Mouse (Mus musculus): ENCODE results near the gene Ulk4.

The Ulk4 gene

DNA sequence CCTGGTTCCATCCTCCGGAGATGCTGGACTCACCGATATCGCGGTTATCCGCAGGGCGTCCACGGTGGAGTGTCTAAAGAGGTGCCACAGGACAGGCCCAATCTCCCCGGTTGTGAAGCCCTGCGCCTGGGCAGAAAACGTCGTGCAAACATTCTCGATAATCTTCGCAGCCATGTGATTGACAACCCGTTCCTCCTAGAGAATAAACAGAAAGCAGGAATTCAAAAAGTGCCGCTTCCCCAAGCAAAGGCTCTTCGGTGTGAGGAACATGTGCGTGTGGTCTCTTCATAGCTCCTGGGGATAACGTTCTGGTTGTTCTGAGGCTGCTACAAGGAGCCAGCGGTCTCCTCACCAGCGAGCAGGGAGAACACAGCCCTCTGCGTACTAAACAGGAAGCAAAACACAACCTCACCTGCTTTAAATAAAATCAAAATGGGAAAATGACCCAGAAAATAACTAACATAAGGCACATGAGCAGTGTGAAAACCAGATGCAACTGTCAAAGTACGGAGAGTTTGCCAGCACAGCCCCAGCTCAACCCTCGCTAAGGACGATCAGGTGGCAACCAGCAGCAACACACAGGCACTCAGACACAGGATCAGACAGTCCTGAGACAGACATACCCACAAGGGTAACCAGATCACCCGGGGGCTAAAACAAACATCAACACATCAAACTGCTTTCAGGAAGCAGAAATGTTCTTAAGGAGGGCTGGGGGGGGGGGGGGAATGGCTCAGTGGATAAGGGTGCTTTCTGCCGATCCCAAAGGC lies 84.2 kb downstream of the Ulk4 start:
- DNase-seq (ENCODE audit: low read depth, low spot score) = no peak

DNA sequence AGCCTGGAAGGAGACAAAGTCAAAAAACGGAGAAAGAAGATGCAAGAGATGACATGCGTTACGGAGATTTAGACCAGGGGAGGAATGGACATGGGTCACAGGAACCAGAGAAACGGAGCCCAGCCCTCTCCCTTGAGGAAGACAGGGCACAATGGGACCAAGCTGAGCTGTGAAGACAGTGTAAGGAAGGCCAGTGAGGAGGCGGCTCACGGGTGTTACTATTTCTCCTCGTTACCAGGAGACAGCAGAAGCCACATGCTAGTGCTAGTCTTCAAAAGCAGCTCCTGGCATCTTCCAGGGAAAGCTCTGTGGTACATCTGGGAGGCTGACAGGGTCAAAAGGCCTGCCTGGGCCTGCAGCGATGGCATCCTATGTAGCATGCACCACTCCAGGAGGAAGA lies 89.2 kb downstream of the Ulk4 start:
- DNase-seq (ENCODE audit: low read depth, low spot score) = no peak

DNA sequence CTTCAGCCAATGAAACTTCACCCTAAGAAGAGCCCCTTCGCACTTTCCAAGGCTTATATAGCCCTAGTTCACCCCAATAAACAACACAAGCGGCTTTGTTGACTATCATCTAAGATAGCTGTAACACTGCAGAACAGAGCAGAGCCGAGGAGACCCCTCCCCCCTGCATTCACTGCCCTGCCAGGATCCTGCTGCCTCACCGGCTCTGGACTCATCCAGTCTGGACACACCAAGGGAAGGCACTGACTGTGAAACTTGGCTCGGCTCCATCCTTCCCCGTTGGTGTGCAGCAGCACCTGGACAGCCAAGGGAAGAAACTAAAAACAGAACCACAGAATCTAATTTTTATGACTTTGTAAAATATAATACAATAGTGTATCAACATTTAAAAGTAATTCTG lies 91.2 kb downstream of the Ulk4 start:
- DNase-seq (ENCODE audit: low read depth, low spot score) = no peak

DNA sequence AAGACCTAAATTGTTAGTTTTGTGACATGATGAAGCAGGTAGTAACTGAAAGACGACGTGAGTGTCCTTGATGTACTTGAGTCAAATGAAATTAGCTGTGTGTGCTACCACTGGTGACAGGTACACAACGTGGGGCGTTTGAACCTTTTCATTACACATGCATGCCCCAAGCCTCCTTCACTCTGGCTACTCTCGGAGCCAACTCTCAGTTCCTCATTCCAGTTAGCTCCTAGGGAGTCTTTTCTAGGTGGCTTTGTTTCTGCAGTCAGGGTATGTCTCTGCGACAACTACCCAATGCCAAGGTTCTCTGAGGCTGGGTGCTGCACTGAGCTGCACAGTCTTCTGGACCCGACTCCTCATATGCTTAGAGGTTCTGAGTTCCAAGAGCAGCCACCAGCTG lies 100.6 kb downstream of the Ulk4 start:
- DNase-seq (ENCODE audit: low read depth, low spot score) = no peak

DNA sequence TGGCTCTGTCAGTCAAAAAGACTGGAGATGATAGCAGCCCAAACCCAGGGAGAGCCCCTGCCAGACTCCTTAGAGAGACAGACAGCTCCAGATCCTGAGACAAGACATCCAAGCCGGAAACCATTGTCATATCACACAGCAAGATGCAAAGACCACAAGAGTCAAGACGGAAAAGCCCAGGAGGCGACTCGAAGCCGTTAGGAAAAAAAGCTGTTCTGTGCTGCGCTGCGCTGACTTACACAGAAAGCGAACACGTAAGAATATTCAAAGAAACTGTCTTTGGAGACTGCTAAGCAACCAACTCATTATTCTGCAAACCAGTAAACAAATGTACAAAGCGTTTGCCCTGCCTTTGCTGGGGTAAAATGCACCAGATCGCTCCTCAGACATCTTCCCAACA lies 101.8 kb downstream of the Ulk4 start:
- no peak for DNase-seq (ENCODE audit: low read depth, low spot score)

DNA sequence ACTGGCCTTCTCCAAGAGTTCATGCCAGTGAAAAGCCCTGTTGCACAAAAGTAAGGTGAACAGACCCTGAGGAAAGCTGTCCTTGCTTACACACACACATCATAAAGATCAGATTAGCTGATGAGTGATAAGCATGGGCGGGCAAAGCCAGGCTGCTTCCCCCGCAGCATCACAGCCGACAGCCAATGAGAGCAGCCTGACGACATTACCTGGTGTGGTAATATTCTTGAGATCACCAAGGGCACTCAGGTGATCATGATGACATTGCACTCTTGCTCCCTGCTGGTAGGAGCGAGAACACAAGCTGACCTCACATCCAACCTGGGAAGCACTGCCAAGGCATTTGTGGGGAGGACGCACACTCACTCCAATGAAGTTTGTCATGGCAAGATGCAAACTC lies 104.9 kb downstream of the Ulk4 start:
- DNase-seq (ENCODE audit: low read depth, low spot score) = no peak

DNA sequence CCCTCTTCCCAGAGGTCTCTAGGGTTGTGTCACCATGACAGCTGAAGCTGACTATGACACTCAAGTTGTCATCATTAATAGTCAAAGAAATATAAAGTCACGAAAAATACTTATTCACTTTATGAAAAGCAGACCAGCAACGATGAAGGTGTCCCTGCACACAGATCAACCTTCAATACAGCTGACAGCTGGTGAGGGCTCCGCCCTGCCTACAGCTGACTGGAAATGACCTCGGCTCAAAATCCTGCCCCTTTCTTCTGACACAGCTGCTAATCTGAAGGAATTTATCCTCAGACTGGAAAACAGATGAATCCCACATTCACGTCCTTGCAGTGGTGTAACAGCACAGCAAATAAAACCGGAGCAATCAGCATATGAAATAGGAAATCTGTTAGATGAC lies 105.4 kb downstream of the Ulk4 start:
- no peak for DNase-seq (ENCODE audit: low read depth, low spot score)

DNA sequence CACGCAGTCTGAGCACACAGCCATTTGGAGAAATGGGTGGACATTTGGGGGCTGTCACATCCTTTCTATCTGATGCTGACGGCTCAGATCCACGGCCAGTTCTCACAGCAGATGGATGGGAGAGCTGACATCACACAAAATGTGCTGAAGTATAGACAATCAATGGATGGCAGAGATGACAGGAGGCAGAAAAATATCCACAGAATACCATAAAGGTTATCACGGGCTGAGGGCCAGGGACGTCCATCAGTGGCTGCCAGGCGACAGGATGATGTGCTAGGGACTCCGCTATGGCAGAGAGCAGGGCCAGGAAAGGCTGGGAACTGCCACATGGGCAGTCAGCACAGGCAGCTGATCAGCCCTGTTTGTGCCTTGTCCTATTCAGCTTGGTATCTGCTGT lies 112.4 kb downstream of the Ulk4 start:
- no peak for DNase-seq (ENCODE audit: low read depth, low spot score)

DNA sequence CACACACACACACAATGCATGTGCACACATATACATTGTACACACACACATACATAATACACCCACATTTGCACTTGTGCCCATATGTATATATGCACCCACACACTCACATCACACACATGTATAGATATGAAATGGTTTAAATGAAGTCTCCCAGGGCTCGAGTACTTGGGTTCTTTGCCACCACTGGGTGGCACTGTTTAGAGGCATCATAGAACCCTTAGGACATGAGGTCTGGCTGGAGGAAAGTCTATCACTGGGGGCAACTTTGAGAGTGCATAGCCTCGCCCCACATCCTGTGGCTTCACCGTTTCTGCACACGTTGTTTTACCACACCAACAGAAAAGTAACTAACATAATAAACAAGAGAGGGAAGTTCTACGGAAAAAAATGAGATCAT lies 114.2 kb downstream of the Ulk4 start:
- peak; percentile 26 for DNase-seq (ENCODE audit: low read depth, low spot score)

DNA sequence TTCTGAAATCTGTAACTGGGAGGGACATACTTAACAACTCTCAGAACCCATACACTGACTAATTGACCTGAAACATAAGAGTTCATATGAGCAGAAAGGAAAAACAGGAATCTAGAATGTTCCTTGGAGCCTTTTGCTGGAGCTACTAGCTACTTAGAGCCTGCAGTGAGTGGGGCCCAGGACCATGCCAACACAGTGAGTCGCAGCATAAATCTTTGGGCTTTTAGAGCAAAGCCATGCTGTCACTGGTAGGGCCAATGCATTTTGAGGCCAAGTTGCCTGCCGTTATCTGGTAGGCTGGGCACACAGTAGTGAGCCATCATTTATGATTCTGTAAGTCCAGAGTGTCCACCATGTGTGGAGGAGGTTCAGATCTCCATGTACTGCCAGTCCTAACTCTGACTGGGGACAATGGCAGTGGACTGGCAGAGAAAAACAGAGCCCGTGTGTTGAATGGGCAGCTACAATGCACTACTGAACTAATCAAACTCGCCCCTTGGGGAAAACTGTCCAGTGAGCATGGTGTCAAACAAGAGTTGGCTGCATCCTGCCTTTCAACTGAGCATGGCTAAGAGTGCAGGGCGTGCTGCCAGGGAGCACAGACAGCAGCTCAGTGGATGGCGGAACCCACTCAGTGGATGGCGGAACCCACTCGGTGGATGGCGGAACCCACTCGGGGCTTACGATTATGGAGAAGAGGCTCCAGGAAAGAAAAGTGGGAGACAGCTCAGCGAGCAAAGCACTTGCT lies 115.0 kb downstream of the Ulk4 start:
- DNase-seq (ENCODE audit: low read depth, low spot score) = no peak

DNA sequence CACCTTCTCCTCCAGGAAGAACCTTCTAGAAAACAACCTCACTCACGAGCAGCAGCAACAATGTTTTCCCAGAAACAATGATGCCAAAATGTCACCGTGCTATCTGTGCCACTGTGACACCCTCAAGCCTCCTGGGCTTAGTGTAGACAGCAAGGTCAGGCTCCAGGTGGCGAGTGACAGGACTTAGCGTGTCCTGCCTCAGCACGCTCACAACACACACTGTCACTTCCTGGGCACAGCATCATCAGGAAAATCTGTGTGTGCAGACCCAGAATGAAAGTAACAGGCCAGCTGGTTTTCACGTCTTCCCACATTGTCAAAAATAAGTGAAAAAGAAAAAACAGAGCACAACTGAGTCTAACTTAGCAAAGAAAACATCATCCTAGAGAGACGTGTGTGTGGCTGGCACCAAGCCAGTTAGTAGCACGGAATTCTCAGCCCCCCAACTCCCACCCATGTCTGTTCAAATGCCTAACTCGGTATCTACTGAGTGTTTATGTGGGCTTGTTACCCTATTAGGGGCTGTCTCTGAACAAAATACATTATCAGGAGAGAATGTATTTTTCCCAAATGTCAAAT lies 120.7 kb downstream of the Ulk4 start:
- DNase-seq (ENCODE audit: low read depth, low spot score) = no peak

DNA sequence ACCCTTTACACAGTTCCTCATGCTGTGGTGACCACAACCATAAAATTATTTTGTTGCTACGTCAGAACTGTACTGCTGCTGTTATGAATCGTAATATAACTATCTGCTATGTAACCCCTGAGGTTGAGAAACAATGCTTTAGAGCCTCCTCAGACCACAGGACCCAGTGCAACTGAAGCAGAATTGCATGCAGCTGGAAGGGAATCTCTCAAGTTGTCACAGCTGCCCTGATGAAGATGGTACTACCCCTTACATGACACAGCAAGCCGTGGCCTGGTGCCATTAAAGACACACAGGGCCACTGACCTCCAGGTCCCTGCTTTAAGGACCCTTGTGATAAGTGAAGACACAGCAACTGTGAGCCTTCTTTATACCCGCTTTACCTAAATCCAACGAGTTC lies 123.7 kb downstream of the Ulk4 start:
- DNase-seq (ENCODE audit: low read depth, low spot score) = no peak

DNA sequence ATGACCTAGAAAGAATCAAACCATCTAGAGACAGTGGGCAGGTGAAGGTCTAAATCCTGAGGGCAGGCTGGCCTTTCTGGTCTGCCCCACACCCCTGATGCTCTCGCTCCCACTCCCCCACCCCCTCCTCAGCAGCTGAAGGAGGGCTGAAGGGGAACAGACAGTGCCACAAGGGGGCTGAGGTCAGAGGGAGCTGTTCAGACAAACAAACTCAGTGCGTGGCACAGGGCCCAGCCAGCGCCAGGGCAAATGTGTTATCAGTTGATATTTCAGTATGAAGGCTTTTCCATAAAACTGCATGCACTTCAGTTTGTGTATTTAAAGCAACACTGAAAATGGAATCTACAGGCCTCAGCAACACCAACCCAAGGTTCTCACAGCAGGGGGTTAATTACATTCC lies 128.4 kb downstream of the Ulk4 start:
- DNase-seq (ENCODE audit: low read depth, low spot score) = peak; percentile 21

DNA sequence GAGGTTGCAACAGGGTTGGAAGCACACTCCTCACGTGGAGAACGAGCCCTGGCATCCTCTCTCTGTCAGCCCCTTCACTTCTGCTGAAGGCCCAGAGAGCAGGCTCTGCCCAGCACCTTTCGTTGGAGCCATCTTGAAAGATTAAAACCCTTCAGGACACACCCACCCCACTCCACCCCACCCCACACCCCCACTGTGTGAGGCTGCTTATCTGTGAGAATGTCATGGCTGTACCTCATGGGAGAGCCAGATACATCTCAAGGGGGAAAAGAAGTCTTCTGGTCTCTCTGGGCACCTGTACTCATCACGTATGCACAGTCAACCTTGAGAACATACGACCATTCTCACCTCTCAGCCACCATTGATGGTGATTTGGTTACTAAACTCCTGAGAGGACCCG lies 133.8 kb downstream of the Ulk4 start:
- DNase-seq (ENCODE audit: low read depth, low spot score) = no peak

DNA sequence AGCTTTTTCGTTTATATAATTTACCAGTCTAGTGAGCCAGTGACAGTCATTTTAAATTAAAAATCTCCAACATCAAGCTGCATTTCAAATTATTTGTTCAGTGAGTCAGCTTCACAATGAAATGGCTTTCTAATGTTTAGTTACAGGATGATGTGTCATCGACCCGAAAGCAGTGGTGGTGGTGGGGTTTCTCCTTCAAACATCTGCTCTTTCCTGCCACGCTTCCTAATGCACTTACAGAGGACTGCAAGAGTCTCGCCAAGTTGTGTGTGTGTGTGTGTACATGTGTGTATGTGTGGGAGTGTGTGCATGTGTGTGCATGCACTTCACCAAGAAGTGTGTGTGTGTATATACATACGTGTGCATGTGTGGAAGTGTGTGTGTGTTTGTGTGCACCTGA lies 144.4 kb downstream of the Ulk4 start:
- no peak for DNase-seq (ENCODE audit: low read depth, low spot score)

DNA sequence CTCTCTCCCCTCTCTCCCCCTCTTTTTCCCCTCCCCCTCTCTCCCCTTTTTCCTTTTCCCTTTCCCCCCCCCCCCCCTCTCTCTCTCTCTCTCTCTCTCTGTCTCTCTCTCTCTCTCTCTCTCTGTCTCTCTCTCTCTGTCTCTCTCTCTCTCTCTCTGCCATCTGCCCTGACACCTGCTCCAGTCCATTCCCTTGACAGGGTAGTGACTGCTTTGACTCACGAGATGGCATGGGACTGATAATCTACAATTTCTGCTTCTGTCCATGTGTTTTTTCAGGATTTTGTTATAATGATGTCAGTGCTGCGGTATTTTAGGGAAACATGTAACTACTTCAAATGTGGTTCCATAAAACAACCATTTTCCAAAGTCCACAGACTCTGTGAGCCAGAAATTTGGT lies 147.5 kb downstream of the Ulk4 start:
- no peak for DNase-seq (ENCODE audit: low read depth, low spot score)

DNA sequence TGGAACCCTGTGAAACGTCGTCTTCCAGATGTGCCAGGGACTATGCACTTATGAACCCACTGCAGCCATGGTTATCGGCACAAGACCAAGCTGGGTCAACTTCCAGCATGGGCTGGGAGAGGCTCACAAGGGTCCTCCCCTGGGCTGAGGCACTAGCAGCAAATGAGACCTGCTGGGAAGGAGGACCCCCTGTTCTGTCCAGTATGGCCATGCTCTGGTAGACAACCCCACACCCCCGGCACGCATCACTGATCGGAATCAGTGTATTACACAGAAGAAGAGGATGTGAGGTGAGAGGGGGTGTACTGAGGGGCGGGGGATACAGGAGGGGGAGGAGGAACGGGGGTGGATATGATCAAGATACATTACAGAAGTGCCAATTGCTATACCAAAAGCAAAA lies 148.1 kb downstream of the Ulk4 start:
- DNase-seq (ENCODE audit: low read depth, low spot score) = no peak

DNA sequence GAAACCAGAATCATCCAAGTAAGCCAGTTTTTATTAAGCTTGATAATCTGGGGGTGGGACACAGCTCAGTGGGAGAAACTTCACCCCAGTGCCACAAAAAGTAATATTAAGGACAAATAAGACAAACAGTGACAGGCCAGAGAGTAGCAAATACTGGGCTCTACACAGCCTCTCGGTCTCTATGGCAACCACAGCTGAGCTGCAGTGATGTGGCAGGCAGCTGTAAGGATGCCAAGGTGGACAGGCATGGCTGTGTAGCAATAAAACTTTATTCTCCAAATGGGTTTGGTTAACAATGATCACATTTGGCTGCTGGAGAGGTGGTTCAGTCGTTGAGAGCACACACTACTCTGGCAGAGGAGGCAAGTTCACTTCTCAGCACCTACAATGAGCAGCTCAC lies 150.0 kb downstream of the Ulk4 start:
- DNase-seq (ENCODE audit: low read depth, low spot score) = no peak

DNA sequence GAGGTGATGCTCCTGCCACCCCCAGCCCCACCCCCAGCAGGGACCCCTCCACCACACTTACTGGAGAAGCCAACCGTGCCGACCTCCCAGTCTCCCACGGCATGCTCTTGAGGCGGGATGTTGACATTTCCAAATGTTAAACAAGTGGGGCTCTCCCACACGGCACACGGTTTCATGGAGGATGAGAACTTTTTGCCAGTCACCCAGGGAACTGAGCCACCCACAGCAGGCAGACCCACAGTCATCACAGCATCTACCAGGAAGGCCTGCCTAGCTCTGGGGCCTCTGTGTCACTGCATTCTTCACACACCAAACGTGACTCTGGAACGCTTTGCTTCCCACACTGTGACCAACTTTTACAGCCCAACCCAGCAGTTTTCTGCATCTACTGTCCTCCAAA lies 152.3 kb downstream of the Ulk4 start:
- DNase-seq (ENCODE audit: low read depth, low spot score) = no peak

DNA sequence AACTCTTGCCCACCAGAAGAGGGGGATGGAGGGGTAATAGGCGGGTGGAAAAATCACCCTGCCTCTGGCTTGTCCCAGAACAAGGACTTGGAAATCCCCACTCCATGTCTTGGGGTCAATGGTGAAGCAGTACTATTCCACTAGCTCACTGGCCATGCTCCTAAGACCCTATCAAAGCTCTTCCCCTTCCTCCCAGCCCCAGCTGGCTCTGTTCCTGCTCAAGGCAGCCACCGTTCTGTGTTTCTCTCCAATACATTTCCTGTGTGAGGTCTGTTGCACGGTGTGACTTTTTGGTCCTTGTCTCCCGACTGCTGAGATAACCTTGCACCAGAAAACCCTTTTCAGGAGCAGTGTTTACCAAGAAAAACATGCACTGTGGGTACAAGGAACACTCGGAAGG lies 155.0 kb downstream of the Ulk4 start:
- no peak for DNase-seq (ENCODE audit: low read depth, low spot score)

DNA sequence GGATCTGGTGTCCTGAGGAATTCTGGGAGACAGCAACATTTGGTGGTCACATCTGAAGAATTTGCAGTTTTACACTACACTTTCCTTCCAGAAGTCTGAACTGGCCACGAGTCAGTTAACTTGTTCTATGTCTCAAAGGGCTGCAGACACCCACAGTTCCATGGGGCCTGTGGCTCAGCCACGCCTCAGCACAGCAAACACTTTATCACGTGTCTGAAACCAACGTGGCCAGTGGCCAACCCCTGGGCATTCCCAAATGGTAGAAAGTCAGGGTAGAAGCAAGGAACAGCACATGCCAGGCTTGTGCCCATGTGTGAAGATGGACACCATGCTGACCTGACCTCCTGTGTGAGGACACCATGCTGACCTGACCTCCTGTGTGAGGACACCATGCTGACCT lies 159.1 kb downstream of the Ulk4 start:
- no peak for DNase-seq (ENCODE audit: low read depth, low spot score)

DNA sequence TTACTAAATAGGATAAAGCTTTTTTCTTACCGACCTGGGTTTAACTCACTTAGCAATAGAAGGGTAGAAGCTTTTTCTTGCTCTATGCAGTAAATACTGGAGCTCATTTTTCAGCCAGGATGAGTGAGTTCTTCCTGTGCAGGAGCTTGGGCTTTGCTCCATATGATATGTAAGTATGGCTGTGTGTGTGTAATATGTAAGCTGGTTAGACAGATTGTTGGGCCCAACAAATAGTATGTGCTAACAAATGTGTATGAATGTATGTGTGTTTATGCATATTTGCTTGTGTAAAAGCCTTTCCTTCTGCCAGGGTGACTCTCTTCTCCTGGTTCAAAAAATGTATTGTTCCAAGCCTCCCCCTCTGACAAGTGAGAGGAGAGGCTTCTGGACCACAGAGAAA lies 164.9 kb downstream of the Ulk4 start:
- DNase-seq (ENCODE audit: low read depth, low spot score) = no peak

DNA sequence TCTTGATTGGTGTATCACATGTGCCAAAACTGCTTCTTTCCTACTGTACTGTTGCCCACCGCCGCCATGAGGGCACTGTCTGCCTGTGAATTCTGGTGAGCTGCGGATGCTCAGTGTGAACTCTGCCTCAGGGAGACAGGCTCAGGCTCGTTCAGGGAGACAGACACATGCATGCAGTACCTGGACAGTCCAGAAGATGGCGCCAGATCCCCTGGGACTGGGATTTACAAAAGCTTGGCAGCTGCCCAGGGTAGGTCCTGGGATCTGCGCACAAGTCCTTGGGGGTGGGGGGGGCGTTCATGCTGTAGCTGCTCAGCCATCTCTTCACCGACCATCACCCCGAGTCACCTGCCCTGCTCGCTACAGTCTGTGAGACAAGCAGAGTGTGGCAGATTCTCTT lies 168.9 kb downstream of the Ulk4 start:
- DNase-seq (ENCODE audit: low read depth, low spot score) = peak; percentile 86

Measured in mesoderm, embryonic 11.5 days (tissue).